In the genomic region with DNA sequence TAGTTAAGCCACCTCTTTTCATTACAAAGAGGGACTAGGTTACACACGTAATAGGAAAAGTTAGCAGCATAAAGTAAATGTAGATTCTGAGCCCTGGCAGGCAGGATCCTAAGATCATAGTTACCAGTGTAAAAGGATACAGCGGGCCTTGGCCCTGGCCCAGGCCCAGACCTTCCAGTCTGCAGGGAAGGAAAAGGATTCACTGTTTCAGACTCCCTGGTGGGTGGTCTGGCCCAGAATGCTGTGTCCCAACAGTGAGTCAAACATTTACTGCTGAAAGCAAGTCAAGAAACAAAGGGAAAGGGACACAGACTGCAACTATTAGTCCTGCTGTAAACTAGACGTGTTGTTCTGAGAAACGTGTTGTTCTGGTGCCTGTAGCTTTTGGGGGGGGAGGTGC, we compare ENCODE assay signal across 10 mouse cellular contexts. TPM values are rescaled to one million over a fixed set of nuclear protein-coding genes. Genes with fewer than 3 reads are reported as not detected.
DNase-seq lines count a peak whose midpoint lies in the region; ATAC-seq lines count a peak whose summit lies in the region.
"Had no signal": no experiment of that assay in that cellular context is flagged by ENCODE, and none has a peak within 500 bp of the region (broad histone marks: within the 10 kb centered on the region; RNA-seq: fewer than 3 reads in every experiment).

No protein-coding gene starts in this region.

- DNase-seq in cerebellum, adult 11-12 months: peak; percentile 28
- no peak for DNase-seq in cerebellum, adult 11 months
- DNase-seq in embryonic facial prominence, embryonic 10.5 days (ENCODE audit: low spot score): peak; percentile 48
- no peak for DNase-seq in adrenal gland, postnatal 25 days
- DNase-seq in gastrocnemius, postnatal 36 days: no peak
- DNase-seq: layer of hippocampus, postnatal 36 days had no signal

- H3K4me1 ChIP-seq in liver, embryonic 15.5 days (replicated peaks): no peaks in the 10 kb centered on the region
- H3K4me1 ChIP-seq in liver, embryonic 12.5 days: no peaks in the 10 kb centered on the region
- H3K4me1 ChIP-seq in embryonic facial prominence, embryonic 10.5 days: peaks cover 10% of the 10 kb centered on the region
- no peaks in the 10 kb centered on the region for H3K4me1 ChIP-seq in neural tube, embryonic 14.5 days (ENCODE audit: control insufficient read depth, insufficient read depth, low read length)

- 0 out of 2 replicates have a peak overlapping the region, but pooled peaks have one; percentile 6 for H3K4me2 ChIP-seq in liver, embryonic 15.5 days
- no peak overlapping the region for H3K4me2 ChIP-seq in liver, embryonic 12.5 days
- H3K4me2 ChIP-seq in neural tube, embryonic 14.5 days (ENCODE audit: low read depth, low read length): no peak overlapping the region

- no peak overlapping the region for H3K4me3 ChIP-seq in liver, embryonic 15.5 days (replicated peaks)
- no peak overlapping the region for H3K4me3 ChIP-seq in liver, embryonic 12.5 days
- H3K4me3 ChIP-seq in embryonic facial prominence, embryonic 10.5 days: no peak overlapping the region
- no peak overlapping the region for H3K4me3 ChIP-seq in neural tube, embryonic 14.5 days (ENCODE audit: low read depth, low read length)

- intact Hi-C loops in gastrocnemius, postnatal 36 days (cut with DNase I): no loop called here

- no peak overlapping the region for H3K27ac ChIP-seq in liver, embryonic 15.5 days (replicated peaks)
- H3K27ac ChIP-seq in liver, embryonic 12.5 days: no peak overlapping the region
- no peak overlapping the region for H3K27ac ChIP-seq in embryonic facial prominence, embryonic 10.5 days (replicated peaks)
- H3K27ac ChIP-seq in neural tube, embryonic 14.5 days (ENCODE audit: low read depth, low read length): no peak overlapping the region

- ATAC-seq in liver, embryonic 15.5 days (ENCODE audit: insufficient read depth): no peak
- no peak for ATAC-seq in liver, embryonic 12.5 days
- ATAC-seq in neural tube, embryonic 14.5 days (ENCODE audit: low read depth): peak; percentile 79; the same call in 1 of the 2 replicates

- H3K9ac ChIP-seq in liver, embryonic 15.5 days: no peak overlapping the region
- H3K9ac ChIP-seq in liver, embryonic 12.5 days: no peak overlapping the region
- H3K9ac ChIP-seq in neural tube, embryonic 14.5 days (replicated peaks; ENCODE audit: low read depth, low read length): no peak overlapping the region

- no peaks in the 10 kb centered on the region for H3K9me3 ChIP-seq in liver, embryonic 15.5 days (replicated peaks)
- no peaks in the 10 kb centered on the region for H3K9me3 ChIP-seq in liver, embryonic 12.5 days (replicated peaks)
- no peaks in the 10 kb centered on the region for H3K9me3 ChIP-seq in embryonic facial prominence, embryonic 10.5 days
- H3K9me3 ChIP-seq in neural tube, embryonic 14.5 days (ENCODE audit: control insufficient read depth, low read length): no peaks in the 10 kb centered on the region

- 0 out of 2 replicates have a peak, but pooled peaks cover 8% of the 10 kb centered on the region for H3K27me3 ChIP-seq in liver, embryonic 15.5 days
- H3K27me3 ChIP-seq in liver, embryonic 12.5 days (replicated peaks): peaks cover 8% of the 10 kb centered on the region; the same call in 1 of the 2 replicates
- 0 out of 2 replicates have a peak, but pooled peaks cover 9% of the 10 kb centered on the region for H3K27me3 ChIP-seq in embryonic facial prominence, embryonic 10.5 days (replicated peaks; ENCODE audit: low read depth, poor library complexity, severe bottlenecking)
- no peaks in the 10 kb centered on the region for H3K27me3 ChIP-seq in neural tube, embryonic 14.5 days (ENCODE audit: control insufficient read depth, insufficient read depth, low read length)

- no peaks in the 10 kb centered on the region for H3K36me3 ChIP-seq in liver, embryonic 15.5 days (replicated peaks)
- H3K36me3 ChIP-seq in liver, embryonic 12.5 days: no peaks in the 10 kb centered on the region
- H3K36me3 ChIP-seq in embryonic facial prominence, embryonic 10.5 days (replicated peaks): no peaks in the 10 kb centered on the region
- no peaks in the 10 kb centered on the region for H3K36me3 ChIP-seq in neural tube, embryonic 14.5 days (ENCODE audit: control insufficient read depth, insufficient read depth, low read length)

- WGBS in liver, embryonic 15.5 days (ENCODE audit: insufficient replicate concordance): 31% methylated on average over 4 of the region's 4 CpGs
- 42% methylated on average over 4 of the region's 4 CpGs for WGBS in liver, embryonic 12.5 days (ENCODE audit: insufficient replicate concordance)
- 18% methylated on average over 4 of the region's 4 CpGs for WGBS in embryonic facial prominence, embryonic 10.5 days
- WGBS in neural tube, embryonic 14.5 days: 14% methylated on average over 4 of the region's 4 CpGs

RNA-seq across cellular contexts. Expression of a gene that starts 2.6 kb away (rescaled TPM):
- polyA plus RNA-seq in liver, embryonic 15.5 days (2015; fragmentation: Nextera tagmentation; extraction: Ambion mirVana): 11.7 and 17.2 TPM in 2 replicates
- 1.8 TPM in 2 replicates for polyA plus RNA-seq in liver, embryonic 12.5 days (2016; fragmentation: Nextera tagmentation; extraction: Ambion mirVana)
- polyA plus RNA-seq in embryonic facial prominence, embryonic 10.5 days (2016; fragmentation: Nextera tagmentation; extraction: Ambion mirVana): 0.23 and 0.79 TPM in 2 replicates
- 2.3 and 3.9 TPM in 2 replicates for polyA plus RNA-seq in neural tube, embryonic 14.5 days (2014; fragmentation: Nextera tagmentation; extraction: Ambion mirVana)
- 5.6 and 7.9 TPM in 2 replicates for total RNA-seq in adrenal gland, postnatal 25 days (2021)
- under 1 TPM; 0.42 to 0.59 TPM for total RNA-seq in gastrocnemius, postnatal 36 days (2021)

RNA-seq across cellular contexts. Expression of a gene that starts 8.1 kb away (rescaled TPM):
- polyA plus RNA-seq in liver, embryonic 15.5 days (2015; fragmentation: Nextera tagmentation; extraction: Ambion mirVana): 3.5 and 4.0 TPM in 2 replicates
- 3.0 and 3.4 TPM in 2 replicates for polyA plus RNA-seq in liver, embryonic 12.5 days (2016; fragmentation: Nextera tagmentation; extraction: Ambion mirVana)
- polyA plus RNA-seq in embryonic facial prominence, embryonic 10.5 days (2016; fragmentation: Nextera tagmentation; extraction: Ambion mirVana): 5.6 and 6.0 TPM in 2 replicates
- 15.4 and 16.3 TPM in 2 replicates for polyA plus RNA-seq in neural tube, embryonic 14.5 days (2014; fragmentation: Nextera tagmentation; extraction: Ambion mirVana)
- 16.7 and 21.9 TPM in 2 replicates for total RNA-seq in adrenal gland, postnatal 25 days (2021)
- total RNA-seq in gastrocnemius, postnatal 36 days (2021): 1 to 10 TPM; 6.3 to 8.3 TPM
- total RNA-seq: monocyte, adult 5-6 weeks had no signal

Comparison
In these comparisons a context has a peak if more than half of its experiments do, and no peak if none do; other contexts are left out.
1. DNase-seq: peak in cerebellum, adult 11-12 months (single experiment) and embryonic facial prominence, embryonic 10.5 days (single experiment); none in cerebellum, adult 11 months (single experiment), adrenal gland, postnatal 25 days (single experiment) and gastrocnemius, postnatal 36 days (0 of 2).